Mouse (Mus musculus): ENCODE data around the gene Pcp4l1. TPM values are rescaled to one million over a fixed set of nuclear protein-coding genes. Genes with fewer than 3 reads are reported as not detected.

The Pcp4l1 gene
- polyA plus RNA-seq, 1 experiment from 2014 or later: 29.9 TPM

GRCm38 (mm10) chr1:171193093-171193840 is 2.8 kb downstream of the Pcp4l1 start:
- Histone ChIP-seq H3K4me2 (replicated peaks; ENCODE audit: low read depth) (peak overlapping the region; percentile 44), H3K4me1 (replicated peaks; ENCODE audit: control insufficient read depth, insufficient read depth, low read length) (no peaks in the 10 kb centered on the region; the same call in 1 of the 2 replicates), H3K27me3 (replicated peaks; ENCODE audit: control insufficient read depth, insufficient read depth, low read length) (peaks cover 27% of the 10 kb centered on the region), H3K9ac (ENCODE audit: low read depth, low read length) (no peak overlapping the region), H3K36me3 (ENCODE audit: control insufficient read depth, insufficient read depth) (no peaks in the 10 kb centered on the region), H3K9me3 (ENCODE audit: control insufficient read depth) (no peaks in the 10 kb centered on the region), H3K27ac (ENCODE audit: low read depth, low read length) (no peak overlapping the region), H3K4me3 (ENCODE audit: low read depth, low read length) (no peak overlapping the region)
- no peak for ATAC-seq
- TF ChIP-seq CTCF (IDR thresholded peaks at IDR 0.05; ENCODE audit: low read depth): no peak
- WGBS: 9% methylated on average over 18 of the region's 18 CpGs

- no peak for TF ChIP-seq CTCF (IDR thresholded peaks at IDR 0.05; ENCODE audit: low read depth)
- H3K4me1 ChIP-seq (replicated peaks; ENCODE audit: control insufficient read depth, insufficient read depth, low read length): no peaks in the 10 kb centered on the region; the same call in 1 of the 2 replicates
- H3K4me2 ChIP-seq (replicated peaks; ENCODE audit: low read depth): no peak overlapping the region
- no peak overlapping the region for H3K27ac ChIP-seq (ENCODE audit: low read depth, low read length)
- 52% methylated on average over 10 of the region's 10 CpGs for WGBS
- H3K9ac ChIP-seq (ENCODE audit: low read depth, low read length): no peak overlapping the region
- H3K4me3 ChIP-seq (ENCODE audit: low read depth, low read length): no peak overlapping the region
- H3K9me3 ChIP-seq (ENCODE audit: control insufficient read depth): no peaks in the 10 kb centered on the region
- H3K27me3 ChIP-seq (replicated peaks; ENCODE audit: control insufficient read depth, insufficient read depth, low read length): peaks cover 27% of the 10 kb centered on the region
- ATAC-seq: no peak
- H3K36me3 ChIP-seq (ENCODE audit: control insufficient read depth, insufficient read depth): no peaks in the 10 kb centered on the region
Observed at GRCm38 (mm10) chr1:171192283-171192682, 3.8 kb downstream of the Pcp4l1 start.

- 96% methylated on average over 9 of the region's 9 CpGs for WGBS
- no peak for TF ChIP-seq CTCF (IDR thresholded peaks at IDR 0.05; ENCODE audit: low read depth)
- H3K27me3 ChIP-seq (replicated peaks; ENCODE audit: control insufficient read depth, insufficient read depth, low read length): peaks cover 18% of the 10 kb centered on the region
Observed at GRCm38 (mm10) chr1:171190832-171191231, 5.2 kb downstream of the Pcp4l1 start.

GRCm38 (mm10) chr1:171189476-171190114 is 6.5 kb downstream of the Pcp4l1 start:
- Histone ChIP-seq H3K9me3 (ENCODE audit: control insufficient read depth) (no peaks in the 10 kb centered on the region), H3K27ac (ENCODE audit: low read depth, low read length) (no peak overlapping the region), H3K27me3 (replicated peaks; ENCODE audit: control insufficient read depth, insufficient read depth, low read length) (peaks cover 6% of the 10 kb centered on the region), H3K36me3 (ENCODE audit: control insufficient read depth, insufficient read depth) (no peaks in the 10 kb centered on the region), H3K4me1 (replicated peaks; ENCODE audit: control insufficient read depth, insufficient read depth, low read length) (no peaks in the 10 kb centered on the region), H3K4me3 (ENCODE audit: low read depth, low read length) (no peak overlapping the region), H3K9ac (ENCODE audit: low read depth, low read length) (no peak overlapping the region), H3K4me2 (replicated peaks; ENCODE audit: low read depth) (0 out of 2 replicates have a peak overlapping the region, but pooled peaks have one; percentile 6)
- ATAC-seq: no peak
- whole genome bisulfite sequencing: 61% methylated on average over 14 of the region's 14 CpGs
- no peak for TF ChIP-seq CTCF (IDR thresholded peaks at IDR 0.05; ENCODE audit: low read depth)

More at GRCm38 (mm10) chr1:171190832-171191231, 5.2 kb downstream of the Pcp4l1 start:
- H3K9me3 ChIP-seq (ENCODE audit: control insufficient read depth): no peaks in the 10 kb centered on the region
- H3K4me1 ChIP-seq (replicated peaks; ENCODE audit: control insufficient read depth, insufficient read depth, low read length): no peaks in the 10 kb centered on the region; the same call in 1 of the 2 replicates
- no peak overlapping the region for H3K27ac ChIP-seq (ENCODE audit: low read depth, low read length)
- no peaks in the 10 kb centered on the region for H3K36me3 ChIP-seq (ENCODE audit: control insufficient read depth, insufficient read depth)
- ATAC-seq: no peak
- H3K4me3 ChIP-seq (ENCODE audit: low read depth, low read length): no peak overlapping the region
- H3K4me2 ChIP-seq (replicated peaks; ENCODE audit: low read depth): no peak overlapping the region
- no peak overlapping the region for H3K9ac ChIP-seq (ENCODE audit: low read depth, low read length)

GRCm38 (mm10) chr1:171189046-171189445 is 7.0 kb downstream of the Pcp4l1 start:
- Histone ChIP-seq H3K4me3 (ENCODE audit: low read depth, low read length) (no peak overlapping the region), H3K36me3 (ENCODE audit: control insufficient read depth, insufficient read depth) (no peaks in the 10 kb centered on the region), H3K27ac (ENCODE audit: low read depth, low read length) (no peak overlapping the region), H3K27me3 (replicated peaks; ENCODE audit: control insufficient read depth, insufficient read depth, low read length) (peaks cover under 1% of the 10 kb centered on the region), H3K9ac (ENCODE audit: low read depth, low read length) (no peak overlapping the region), H3K9me3 (ENCODE audit: control insufficient read depth) (no peaks in the 10 kb centered on the region), H3K4me1 (replicated peaks; ENCODE audit: control insufficient read depth, insufficient read depth, low read length) (no peaks in the 10 kb centered on the region), H3K4me2 (replicated peaks; ENCODE audit: low read depth) (0 out of 2 replicates have a peak overlapping the region, but pooled peaks have one; percentile 6)
- ATAC-seq: no peak
- no peak for TF ChIP-seq CTCF (IDR thresholded peaks at IDR 0.05; ENCODE audit: low read depth)
- 24% methylated on average over 8 of the region's 8 CpGs for WGBS
